ENCODE assay signal across 29 mouse cellular contexts in the genomic region with DNA sequence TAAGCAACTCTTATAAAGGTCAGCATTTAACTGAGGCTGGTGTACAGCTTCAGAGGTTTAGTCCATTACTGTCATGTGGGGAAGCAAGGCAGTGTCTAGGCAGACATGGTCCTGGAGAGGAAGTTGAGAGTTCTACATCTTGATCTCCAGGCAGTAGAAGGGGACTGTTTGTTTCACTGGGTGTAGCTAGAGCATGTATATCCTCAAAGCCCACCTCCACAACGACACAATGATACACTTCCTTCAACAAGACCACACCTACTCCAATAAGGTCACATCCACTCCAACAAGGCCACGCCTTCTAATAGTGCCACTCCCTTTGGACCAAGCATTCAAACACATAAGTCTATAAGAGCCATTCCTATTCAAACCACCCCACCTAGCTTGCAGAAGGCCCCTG. TPM values are rescaled to one million over a fixed set of nuclear protein-coding genes. Genes with fewer than 3 reads are reported as not detected.
DNase-seq lines count a peak whose midpoint lies in the region; ATAC-seq and TF ChIP-seq lines count a peak whose summit lies in the region.
"Had no signal": no experiment of that assay in that cellular context is flagged by ENCODE, and none has a peak within 500 bp of the region (broad histone marks: within the 10 kb centered on the region; RNA-seq: fewer than 3 reads in every experiment).

No protein-coding gene starts in this region.

- 88% methylated on average over 2 of the region's 2 CpGs for WGBS in hindbrain, embryonic 12.5 days
- 79% methylated on average over 2 of the region's 2 CpGs for WGBS in midbrain, embryonic 16.5 days

- no peaks in the 10 kb centered on the region for H3K27me3 ChIP-seq in MEL (ENCODE audit: control insufficient read depth in 1 of 2, insufficient read depth in 2 of 2, low read length in 2 of 2)
- H3K27me3 ChIP-seq in hindbrain, embryonic 12.5 days: no peaks in the 10 kb centered on the region
- H3K27me3 ChIP-seq in midbrain, embryonic 16.5 days (ENCODE audit: control insufficient read depth, insufficient read depth, low read depth, low read length): no peaks in the 10 kb centered on the region
- H3K27me3 ChIP-seq: CH12.LX; embryonic facial prominence, embryonic 13.5 days; forebrain, embryonic 15.5 days; heart, embryonic 13.5 days; Patski had no signal

- peak overlapping the region; percentile 81 for H3K27ac ChIP-seq in MEL (ENCODE audit: control insufficient read depth, low read depth, low read length)
- H3K27ac ChIP-seq in hindbrain, embryonic 12.5 days: no peak overlapping the region
- no peak overlapping the region for H3K27ac ChIP-seq in midbrain, embryonic 16.5 days (ENCODE audit: low read length)
- H3K27ac ChIP-seq: embryonic facial prominence, embryonic 13.5 days; forebrain, embryonic 10.5 days; forebrain, embryonic 15.5 days; gastrocnemius, adult 2 months; hindbrain, postnatal 0 days had no signal

- TF ChIP-seq CTCF in MEL (IDR thresholded peaks at IDR 0.05 in 2 of 3, conservative IDR thresholded peaks at IDR 0.05 in 1 of 3; ENCODE audit: control insufficient read depth in 1 of 3, insufficient read depth in 1 of 3, low read depth in 2 of 3, low read length in 3 of 3, poor library complexity in 1 of 3, severe bottlenecking in 1 of 3): no peak

- peak overlapping the region; percentile 44 for H3K9ac ChIP-seq in MEL (ENCODE audit: control insufficient read depth, low read depth, low read length, poor library complexity, severe bottlenecking)
- no peak overlapping the region for H3K9ac ChIP-seq in hindbrain, embryonic 12.5 days
- no peak overlapping the region for H3K9ac ChIP-seq in midbrain, embryonic 16.5 days (ENCODE audit: low read depth, low read length)
- H3K9ac ChIP-seq: embryonic facial prominence, embryonic 13.5 days; forebrain, embryonic 15.5 days; heart, embryonic 13.5 days had no signal

- TF ChIP-seq POLR2A in MEL (IDR thresholded peaks at IDR 0.05; ENCODE audit: control insufficient read depth in 1 of 2, insufficient read depth in 1 of 2, low read depth in 1 of 2, low read length in 2 of 2, poor library complexity in 1 of 2): peak in 1 of 2 experiments; percentile 58; a peak in 2 of 4 replicates

- no peak overlapping the region for H3K4me2 ChIP-seq in hindbrain, embryonic 12.5 days (replicated peaks)
- no peak overlapping the region for H3K4me2 ChIP-seq in midbrain, embryonic 16.5 days (ENCODE audit: low read length)
- H3K4me2 ChIP-seq: embryonic facial prominence, embryonic 13.5 days; forebrain, embryonic 15.5 days; heart, embryonic 13.5 days; midbrain, embryonic 11.5 days had no signal

- no peaks in the 10 kb centered on the region for H3K79me2 ChIP-seq in MEL (ENCODE audit: control insufficient read depth, insufficient read depth, low read length, poor library complexity)

- peak; percentile 16 for DNase-seq in A20 (ENCODE audit: low read depth, low spot score)
- peak; percentile 89 for DNase-seq in MEL (ENCODE audit: low read depth, low spot score)
- no peak for DNase-seq in thymus, postnatal 10 days (ENCODE audit: low spot score in 2 of 2)
- DNase-seq: adrenal gland, postnatal 14 days; cerebellum, adult 11-12 months; cerebellum, adult 9-11 months; gastrocnemius, adult 2 months; heart, postnatal 14 days; kidney, adult 9 months; kidney, postnatal 10 days; lung, adult 18-20 months; retina, postnatal 1 day; right cerebral cortex, postnatal 25 days; thymus, adult 18-20 months; thymus, postnatal 36 days had no signal

- ATAC-seq in granulocyte monocyte progenitor cell, adult 5-6 weeks (replicated peaks; ENCODE audit: poor library complexity, severe bottlenecking): peak; percentile 38
- ATAC-seq in megakaryocyte progenitor cell, adult 5-6 weeks (replicated peaks; ENCODE audit: poor library complexity): peak; percentile 26
- no peak for ATAC-seq in hindbrain, embryonic 12.5 days (ENCODE audit: low FRiP score)
- ATAC-seq in midbrain, embryonic 16.5 days: no peak
- ATAC-seq: forebrain, embryonic 15.5 days; hindbrain, postnatal 0 days; intestine, postnatal 0 days; lung, postnatal 0 days; Patski had no signal

- peak in 1 of 2 experiments; percentile 50; a peak in 2 of 4 replicates for TF ChIP-seq EP300 in MEL (IDR thresholded peaks at IDR 0.05; ENCODE audit: low read depth in 1 of 2, low read length in 2 of 2)

- no peak overlapping the region for H3K4me3 ChIP-seq in MEL (ENCODE audit: control insufficient read depth in 1 of 2, insufficient read depth in 1 of 2, low read depth in 2 of 2, low read length in 2 of 2)
- no peak overlapping the region for H3K4me3 ChIP-seq in hindbrain, embryonic 12.5 days
- no peak overlapping the region for H3K4me3 ChIP-seq in midbrain, embryonic 16.5 days (ENCODE audit: low read depth, low read length)
- H3K4me3 ChIP-seq: embryonic facial prominence, embryonic 13.5 days; forebrain, embryonic 10.5 days; forebrain, embryonic 15.5 days; gastrocnemius, adult 2 months; heart, embryonic 13.5 days had no signal

- TF ChIP-seq RAD21 in MEL (IDR thresholded peaks at IDR 0.05; ENCODE audit: low read depth, low read length): no peak

- no peaks in the 10 kb centered on the region for H3K9me3 ChIP-seq in MEL (replicated peaks; ENCODE audit: insufficient read depth, low read length)
- H3K9me3 ChIP-seq in hindbrain, embryonic 12.5 days (replicated peaks): no peaks in the 10 kb centered on the region
- H3K9me3 ChIP-seq in midbrain, embryonic 16.5 days (replicated peaks; ENCODE audit: control insufficient read depth, low read length, poor library complexity, severe bottlenecking): no peaks in the 10 kb centered on the region
- H3K9me3 ChIP-seq: embryonic facial prominence, embryonic 13.5 days; forebrain, embryonic 10.5 days; forebrain, embryonic 15.5 days; heart, embryonic 13.5 days had no signal

- peaks cover 0 to 49% of the 10 kb centered on the region in 2 experiments; a peak in 2 of 4 replicates for H3K36me3 ChIP-seq in MEL (ENCODE audit: control insufficient read depth in 1 of 2, insufficient read depth in 2 of 2, low read length in 2 of 2)
- no peaks in the 10 kb centered on the region for H3K36me3 ChIP-seq in hindbrain, embryonic 12.5 days
- H3K36me3 ChIP-seq in midbrain, embryonic 16.5 days (ENCODE audit: control insufficient read depth, insufficient read depth, low read length): no peaks in the 10 kb centered on the region
- H3K36me3 ChIP-seq: embryonic facial prominence, embryonic 13.5 days; forebrain, embryonic 10.5 days; forebrain, embryonic 15.5 days; heart, embryonic 13.5 days had no signal

- peaks cover 22 to 46% of the 10 kb centered on the region in 2 experiments for H3K4me1 ChIP-seq in MEL (ENCODE audit: control insufficient read depth in 1 of 2, insufficient read depth in 2 of 2, low read length in 2 of 2)
- H3K4me1 ChIP-seq in hindbrain, embryonic 12.5 days: no peaks in the 10 kb centered on the region
- no peaks in the 10 kb centered on the region for H3K4me1 ChIP-seq in midbrain, embryonic 16.5 days (ENCODE audit: control insufficient read depth, insufficient read depth, low read length)
- H3K4me1 ChIP-seq: forebrain, embryonic 15.5 days had no signal

TF ChIP-seq in MEL, 35 proteins besides CTCF, POLR2A, EP300 and RAD21:
- TF ChIP-seq ZC3H11A (IDR thresholded peaks at IDR 0.05; ENCODE audit: low read depth, low read length) (no peak), ELF1 (IDR thresholded peaks at IDR 0.05; ENCODE audit: low read depth, low read length) (no peak), NELFE (IDR thresholded peaks at IDR 0.05; ENCODE audit: low read depth, low read length) (peak; percentile 42; the same call in 1 of the 2 replicates), GATA1 (IDR thresholded peaks at IDR 0.05; ENCODE audit: low read depth, low read length) (0 out of 2 replicates have a peak, but pooled peaks have one; percentile 7), GABPA (IDR thresholded peaks at IDR 0.05; ENCODE audit: low read depth, low read length) (no peak), SIN3A (IDR thresholded peaks at IDR 0.05; ENCODE audit: low read length) (peak; percentile 53; the same call in 1 of the 2 replicates), USF1 (IDR thresholded peaks at IDR 0.05; ENCODE audit: low read depth, low read length) (no peak)

RNA-seq across cellular contexts. Expression of a gene that starts 7.2 kb away (rescaled TPM):
- 5.4 and 6.8 TPM in 2 replicates for total RNA-seq in MEL (2012; rRNA removed)
- polyA plus RNA-seq in MEL (2012; ENCODE audit: insufficient read depth in 1 of 2, insufficient read length in 2 of 2, low read depth in 1 of 2, low replicate concordance in 2 of 2, missing spikeins in 1 of 2): 10 to 100 TPM in 1 of 2 experiments, not detected in 1; 11.3 TPM
- 5.9 and 8.3 TPM in 2 replicates for total RNA-seq in granulocyte monocyte progenitor cell, adult 5-6 weeks (2014; fragmentation: Nextera tagmentation)
- 6.5 and 7.2 TPM in 2 replicates for total RNA-seq in granulocyte monocyte progenitor cell, adult 5-6 weeks (2017)
- total RNA-seq in megakaryocyte progenitor cell, adult 5-6 weeks (2015): 8.8 and 9.9 TPM in 2 replicates
- total RNA-seq in megakaryocyte progenitor cell, adult 5-6 weeks (2017): 5.3 and 5.8 TPM in 2 replicates
- polyA plus RNA-seq in hindbrain, embryonic 12.5 days (2016; fragmentation: Nextera tagmentation; extraction: Ambion mirVana): 14.6 and 17.2 TPM in 2 replicates
- 23.2 and 24.2 TPM in 2 replicates for polyA plus RNA-seq in midbrain, embryonic 16.5 days (2015; fragmentation: Nextera tagmentation; extraction: Ambion mirVana)

Comparison
In these comparisons a context has a peak if more than half of its experiments do, and no peak if none do; other contexts are left out.
1. DNase-seq: peak in A20 (single experiment) and MEL (single experiment); none in thymus, postnatal 10 days (0 of 2).
2. ATAC-seq: peak in granulocyte monocyte progenitor cell, adult 5-6 weeks (single experiment) and megakaryocyte progenitor cell, adult 5-6 weeks (single experiment); none in hindbrain, embryonic 12.5 days (single experiment) and midbrain, embryonic 16.5 days (single experiment).